Mouse (Mus musculus) lung, postnatal 0 days (tissue): ENCODE results near the gene Strn3. TPM values are rescaled to one million over a fixed set of nuclear protein-coding genes. Genes with fewer than 3 reads are reported as not detected.

ENCODE experiments used
- ATAC-seq: fragments of 200-750 bp; cut with Nextera tagmentation; 2 replicates; pipeline ENCODE4 v1.8.0; 2017; ENCODE audit warnings: moderate library complexity
- DNase-seq: peaks from one replicate; pipeline ENCODE4 v3.0.0-alpha.2; 2016; ENCODE audit warnings: low spot score
- H3K27ac ChIP-seq: fragments of 300-500 bp; sonication (generic); 2 replicates; pipeline ENCODE4 v1.5.1; 2014; ENCODE audit warnings: antibody characterized with exemption, mild to moderate bottlenecking, low read length, mixed read lengths
- H3K27me3 ChIP-seq: fragments of 300-500 bp; sonication (generic); replicated peaks from 2 replicates; pipeline ENCODE4 v1.6.1; 2014; ENCODE audit warnings: low read length, mixed read lengths; ENCODE audit not compliant: insufficient read depth
- H3K36me3 ChIP-seq: fragments of 300-500 bp; sonication (generic); 2 replicates; pipeline ENCODE4 v1.6.1; 2014; ENCODE audit warnings: low read length, mixed read lengths; ENCODE audit not compliant: insufficient read depth
- H3K4me1 ChIP-seq: fragments of 300-500 bp; sonication (generic); 2 replicates; pipeline ENCODE4 v1.6.1; 2014; ENCODE audit warnings: antibody characterized with exemption, low read depth, low read length, mixed read lengths; ENCODE audit not compliant: insufficient read depth
- H3K4me2 ChIP-seq: fragments of 300-500 bp; sonication (generic); replicated peaks from 2 replicates; pipeline ENCODE4 v1.6.1; 2014; ENCODE audit warnings: low read depth, mild to moderate bottlenecking, low read length, moderate library complexity, mixed read lengths
- H3K4me3 ChIP-seq: fragments of 300-500 bp; sonication (generic); 2 replicates; pipeline ENCODE4 v1.5.1; 2014; ENCODE audit warnings: low read depth, low read length
- H3K9ac ChIP-seq: fragments of 300-500 bp; sonication (generic); replicated peaks from 2 replicates; pipeline ENCODE4 v1.6.1; 2014; ENCODE audit warnings: low read depth, mild to moderate bottlenecking
- H3K9me3 ChIP-seq: fragments of 300-500 bp; sonication (generic); 2 replicates; pipeline ENCODE4 v1.6.1; 2016; ENCODE audit warnings: low read length, mixed read lengths
- CTCF ChIP-seq: IDR thresholded peaks from 2 replicates; pipeline ENCODE4 v1.5.1; 2016; ENCODE audit warnings: antibody characterized with exemption, mild to moderate bottlenecking
- EP300 ChIP-seq: IDR thresholded peaks from 2 replicates; pipeline ENCODE4 v1.6.1; 2016; ENCODE audit warnings: antibody characterized with exemption, mild to moderate bottlenecking, control low read depth
- WGBS: fragments of 180-500 bp; shearing (Covaris S2); extraction: QIAGEN DNeasy Blood & Tissue Kit; methylation state at CpG from one replicate; pipeline ENCODE4 v1.1.7; 2014; 5-methylcytosine and 5-hydroxymethylcytosine counted together
- polyA plus RNA-seq: library from polyadenylated mRNA; unstranded; fragments of >200 nt; fragmentation: Nextera tagmentation; extraction: Ambion mirVana; gene quantifications from 2 replicates; pipeline ENCODE4 v1.2.1, GENCODE M21; 2015

Gene Strn3
- polyA plus RNA-seq, 1 experiment from 2014 or later: 34.2 TPM

DNA sequence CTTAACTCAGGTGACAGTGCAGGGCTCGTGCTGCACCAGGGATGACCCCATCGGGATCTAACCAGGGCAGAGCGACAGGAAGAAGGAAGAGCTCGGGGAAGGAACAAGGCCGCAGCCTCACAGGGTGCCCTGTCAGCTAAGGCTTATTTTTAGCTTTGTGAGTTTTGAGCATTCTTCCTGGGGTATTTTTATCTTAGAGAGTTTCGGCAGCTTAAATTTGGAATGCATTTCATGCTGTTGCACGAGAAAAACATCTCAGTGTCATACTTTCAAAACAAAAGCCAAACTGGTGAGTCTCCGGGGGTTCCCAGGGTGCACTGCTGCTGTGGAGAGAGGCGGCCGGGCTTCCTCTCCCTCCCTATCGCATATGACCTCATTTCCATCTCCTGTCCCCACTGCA lies 37.4 kb upstream of the Strn3 start:
- ATAC-seq (peak; percentile 86), DNase-seq (peak; percentile 74)
- Histone ChIP-seq H3K9me3 (no peaks in the 10 kb centered on the region), H3K4me2 (no peak overlapping the region), H3K27me3 (no peaks in the 10 kb centered on the region), H3K36me3 (no peaks in the 10 kb centered on the region), H3K4me3 (no peak overlapping the region), H3K4me1 (no peaks in the 10 kb centered on the region), H3K9ac (no peak overlapping the region), H3K27ac (peak overlapping the region; percentile 58)
- 37% methylated on average over 11 of the region's 11 CpGs for WGBS
- TF ChIP-seq EP300: peak; percentile 14; the same call in 1 of the 2 replicates
- TF ChIP-seq CTCF: no peak

- 89% methylated on average over 8 of the region's 8 CpGs for WGBS
- Histone ChIP-seq H3K4me1 (no peaks in the 10 kb centered on the region), H3K27ac (no peak overlapping the region), H3K4me2 (no peak overlapping the region), H3K4me3 (no peak overlapping the region), H3K27me3 (no peaks in the 10 kb centered on the region), H3K9ac (no peak overlapping the region), H3K36me3 (no peaks in the 10 kb centered on the region), H3K9me3 (no peaks in the 10 kb centered on the region)
- DNase-seq: no peak
- TF ChIP-seq CTCF (no peak), EP300 (no peak)
- ATAC-seq: no peak
Measured at GRCm38 (mm10) chr12:51721836-51722235, 30.1 kb upstream of the Strn3 start.

DNA sequence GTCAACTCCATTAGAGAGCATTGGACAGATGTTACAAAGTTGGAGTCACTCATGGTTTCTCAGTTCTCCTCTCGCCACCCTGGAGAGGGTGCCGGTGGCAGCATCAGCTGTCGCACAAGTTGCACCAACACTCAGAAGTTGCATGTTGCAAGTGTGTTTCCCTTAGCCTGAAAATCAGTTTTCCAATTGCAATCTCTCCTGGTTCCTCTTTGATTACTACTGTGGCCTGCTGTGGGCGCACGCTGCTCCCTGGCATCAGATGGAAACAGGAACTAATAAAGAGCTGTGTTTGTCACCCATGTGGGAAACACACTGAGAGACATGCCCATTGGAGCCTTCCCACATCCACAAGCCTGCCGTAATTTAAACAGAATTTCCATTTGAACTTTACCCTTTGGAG lies 26.9 kb upstream of the Strn3 start:
- no peak for DNase-seq
- H3K36me3 ChIP-seq: no peaks in the 10 kb centered on the region
- H3K4me3 ChIP-seq: no peak overlapping the region
- no peaks in the 10 kb centered on the region for H3K27me3 ChIP-seq
- H3K9me3 ChIP-seq: no peaks in the 10 kb centered on the region
- TF ChIP-seq CTCF (no peak), EP300 (no peak)
- H3K4me2 ChIP-seq: no peak overlapping the region
- H3K27ac ChIP-seq: no peak overlapping the region
- H3K9ac ChIP-seq: no peak overlapping the region
- 88% methylated on average over 6 of the region's 6 CpGs for WGBS
- H3K4me1 ChIP-seq: no peaks in the 10 kb centered on the region
- no peak for ATAC-seq

GRCm38 (mm10) chr12:51712685-51713084 lies 21.0 kb upstream of the Strn3 start:
- H3K4me1 ChIP-seq: no peaks in the 10 kb centered on the region

GRCm38 (mm10) chr12:51710154-51710553 lies 18.5 kb upstream of the Strn3 start:
- Histone ChIP-seq H3K4me1 (no peaks in the 10 kb centered on the region), H3K27ac (no peak overlapping the region), H3K4me3 (no peak overlapping the region), H3K9ac (no peak overlapping the region), H3K27me3 (no peaks in the 10 kb centered on the region), H3K9me3 (no peaks in the 10 kb centered on the region), H3K36me3 (no peaks in the 10 kb centered on the region), H3K4me2 (no peak overlapping the region)
- ATAC-seq (0 out of 2 replicates have a peak, but pooled peaks have one; percentile 19), DNase-seq (no peak)
- 53% methylated on average over 5 of the region's 5 CpGs for WGBS
- TF ChIP-seq EP300: no peak
- no peak for TF ChIP-seq CTCF

More at GRCm38 (mm10) chr12:51712685-51713084, 21.0 kb upstream of the Strn3 start:
- Histone ChIP-seq H3K36me3 (no peaks in the 10 kb centered on the region), H3K4me2 (no peak overlapping the region), H3K27me3 (no peaks in the 10 kb centered on the region), H3K9me3 (no peaks in the 10 kb centered on the region), H3K9ac (no peak overlapping the region), H3K4me3 (no peak overlapping the region), H3K27ac (no peak overlapping the region)
- no peak for ATAC-seq
- DNase-seq: no peak
- TF ChIP-seq EP300 (no peak), CTCF (no peak)
- 55% methylated on average over 1 of the region's 1 CpGs for WGBS

GRCm38 (mm10) chr12:51709741-51710140 lies 18.0 kb upstream of the Strn3 start:
- H3K36me3 ChIP-seq: no peaks in the 10 kb centered on the region; the same call in 1 of the 2 replicates
- no peak overlapping the region for H3K9ac ChIP-seq
- H3K9me3 ChIP-seq: no peaks in the 10 kb centered on the region
- H3K27ac ChIP-seq: no peak overlapping the region
- TF ChIP-seq CTCF (no peak), EP300 (no peak)
- DNase-seq (no peak), ATAC-seq (no peak)
- H3K4me1 ChIP-seq: no peaks in the 10 kb centered on the region
- H3K4me2 ChIP-seq: no peak overlapping the region
- no peak overlapping the region for H3K4me3 ChIP-seq
- H3K27me3 ChIP-seq: no peaks in the 10 kb centered on the region
- 65% methylated on average over 3 of the region's 3 CpGs for WGBS
